Mouse (Mus musculus): ENCODE measurements around the gene Mrpl55. TPM values are rescaled to one million over a fixed set of nuclear protein-coding genes. Genes with fewer than 3 reads are reported as not detected.
A peak's percentile ranks its signal among the peaks of the same experiment; 100 is the strongest.

Gene Mrpl55
- polyA plus RNA-seq, 2 experiments: 38.8 to 85.2 TPM

- Histone ChIP-seq H3K9me3 (ENCODE audit: control insufficient read depth, low read length) (no peaks in the 10 kb centered on the region), H3K9ac (ENCODE audit: low read depth, low read length, severe bottlenecking) (no peak overlapping the region), H3K4me2 (replicated peaks; ENCODE audit: low read depth, low read length, severe bottlenecking) (no peak overlapping the region), H3K4me3 (replicated peaks; ENCODE audit: low read length) (no peak overlapping the region), H3K27ac (replicated peaks; ENCODE audit: low read depth, low read length) (no peak overlapping the region), H3K27me3 (ENCODE audit: control insufficient read depth, insufficient read depth, low read length) (no peaks in the 10 kb centered on the region), H3K4me1 (ENCODE audit: control insufficient read depth, insufficient read depth, low read length) (peaks cover 32% of the 10 kb centered on the region), H3K36me3 (ENCODE audit: control insufficient read depth, insufficient read depth, low read length) (peaks cover 44% of the 10 kb centered on the region)
- TF ChIP-seq POLR2A (IDR thresholded peaks at IDR 0.05; ENCODE audit: borderline replicate concordance, extremely low read depth, insufficient read depth, insufficient read length): no peak
- DNase-seq (ENCODE audit: low spot score) (no peak), ATAC-seq (ENCODE audit: low FRiP score, low read depth) (no peak)
- WGBS: 91% methylated on average over 4 of the region's 4 CpGs
Observed at GRCm38 (mm10) chr11:59222306-59222705, 20.0 kb downstream of the Mrpl55 start.

GRCm38 (mm10) chr11:59224025-59224424 is 21.7 kb downstream of the Mrpl55 start:
- Histone ChIP-seq H3K36me3 (ENCODE audit: control insufficient read depth, insufficient read depth, low read length) (peaks cover 33% of the 10 kb centered on the region), H3K27ac (replicated peaks; ENCODE audit: low read depth, low read length) (no peak overlapping the region), H3K9me3 (ENCODE audit: control insufficient read depth, low read length) (no peaks in the 10 kb centered on the region), H3K27me3 (ENCODE audit: control insufficient read depth, insufficient read depth, low read length) (no peaks in the 10 kb centered on the region), H3K4me1 (ENCODE audit: control insufficient read depth, insufficient read depth, low read length) (peaks cover 35% of the 10 kb centered on the region), H3K9ac (ENCODE audit: low read depth, low read length, severe bottlenecking) (no peak overlapping the region), H3K4me3 (replicated peaks; ENCODE audit: low read length) (no peak overlapping the region), H3K4me2 (replicated peaks; ENCODE audit: low read depth, low read length, severe bottlenecking) (no peak overlapping the region)
- no peak for DNase-seq (ENCODE audit: low spot score)
- no peak for TF ChIP-seq POLR2A (IDR thresholded peaks at IDR 0.05; ENCODE audit: borderline replicate concordance, extremely low read depth, insufficient read depth, insufficient read length)
- 90% methylated on average over 3 of the region's 3 CpGs for WGBS
- ATAC-seq (ENCODE audit: low FRiP score, low read depth): no peak

GRCm38 (mm10) chr11:59224470-59224869 is 22.2 kb downstream of the Mrpl55 start:
- H3K27me3 ChIP-seq (ENCODE audit: control insufficient read depth, insufficient read depth, low read length): no peaks in the 10 kb centered on the region
- no peak overlapping the region for H3K9ac ChIP-seq (ENCODE audit: low read depth, low read length, severe bottlenecking)
- peaks cover 32% of the 10 kb centered on the region for H3K36me3 ChIP-seq (ENCODE audit: control insufficient read depth, insufficient read depth, low read length)
- no peak overlapping the region for H3K4me2 ChIP-seq (replicated peaks; ENCODE audit: low read depth, low read length, severe bottlenecking)
- no peak for ATAC-seq (ENCODE audit: low FRiP score, low read depth)
- H3K4me3 ChIP-seq (replicated peaks; ENCODE audit: low read length): no peak overlapping the region
- no peak for DNase-seq (ENCODE audit: low spot score)
- 70% methylated on average over 2 of the region's 2 CpGs for WGBS
- H3K9me3 ChIP-seq (ENCODE audit: control insufficient read depth, low read length): no peaks in the 10 kb centered on the region
- H3K27ac ChIP-seq (replicated peaks; ENCODE audit: low read depth, low read length): no peak overlapping the region
- peaks cover 35% of the 10 kb centered on the region for H3K4me1 ChIP-seq (ENCODE audit: control insufficient read depth, insufficient read depth, low read length)
- no peak for TF ChIP-seq POLR2A (IDR thresholded peaks at IDR 0.05; ENCODE audit: borderline replicate concordance, extremely low read depth, insufficient read depth, insufficient read length)

- 67% methylated on average over 2 of the region's 2 CpGs for WGBS
- Histone ChIP-seq H3K4me3 (replicated peaks; ENCODE audit: low read length) (no peak overlapping the region), H3K27me3 (ENCODE audit: control insufficient read depth, insufficient read depth, low read length) (no peaks in the 10 kb centered on the region), H3K4me1 (ENCODE audit: control insufficient read depth, insufficient read depth, low read length) (peaks cover 35% of the 10 kb centered on the region), H3K27ac (replicated peaks; ENCODE audit: low read depth, low read length) (no peak overlapping the region), H3K9ac (ENCODE audit: low read depth, low read length, severe bottlenecking) (peak overlapping the region; percentile 26; the same call in 1 of the 2 replicates), H3K36me3 (ENCODE audit: control insufficient read depth, insufficient read depth, low read length) (peaks cover 27% of the 10 kb centered on the region), H3K9me3 (ENCODE audit: control insufficient read depth, low read length) (no peaks in the 10 kb centered on the region), H3K4me2 (replicated peaks; ENCODE audit: low read depth, low read length, severe bottlenecking) (peak overlapping the region; percentile 77; the same call in 1 of the 2 replicates)
- TF ChIP-seq POLR2A (IDR thresholded peaks at IDR 0.05; ENCODE audit: borderline replicate concordance, extremely low read depth, insufficient read depth, insufficient read length): no peak
- DNase-seq (ENCODE audit: low spot score) (no peak), ATAC-seq (ENCODE audit: low FRiP score, low read depth) (no peak)
Observed at GRCm38 (mm10) chr11:59225167-59225566, 22.9 kb downstream of the Mrpl55 start.

- 49% methylated on average over 3 of the region's 3 CpGs for WGBS
- peaks cover 35% of the 10 kb centered on the region for H3K4me1 ChIP-seq (ENCODE audit: control insufficient read depth, insufficient read depth, low read length)
- TF ChIP-seq POLR2A (IDR thresholded peaks at IDR 0.05; ENCODE audit: borderline replicate concordance, extremely low read depth, insufficient read depth, insufficient read length): no peak
- no peak for DNase-seq (ENCODE audit: low spot score)
- H3K4me2 ChIP-seq (replicated peaks; ENCODE audit: low read depth, low read length, severe bottlenecking): peak overlapping the region; percentile 77
- peak overlapping the region; percentile 100 for H3K9ac ChIP-seq (ENCODE audit: low read depth, low read length, severe bottlenecking)
- ATAC-seq (ENCODE audit: low FRiP score, low read depth): no peak
- no peaks in the 10 kb centered on the region for H3K9me3 ChIP-seq (ENCODE audit: control insufficient read depth, low read length)
- H3K27ac ChIP-seq (replicated peaks; ENCODE audit: low read depth, low read length): no peak overlapping the region
- no peaks in the 10 kb centered on the region for H3K27me3 ChIP-seq (ENCODE audit: control insufficient read depth, insufficient read depth, low read length)
- peaks cover 20% of the 10 kb centered on the region for H3K36me3 ChIP-seq (ENCODE audit: control insufficient read depth, insufficient read depth, low read length)
- H3K4me3 ChIP-seq (replicated peaks; ENCODE audit: low read length): peak overlapping the region; percentile 100
Observed at GRCm38 (mm10) chr11:59226251-59226650, 24.0 kb downstream of the Mrpl55 start.

All from limb, embryonic 14.5 days (tissue).